Mouse (Mus musculus) spleen, embryonic (tissue): ENCODE results near the gene Zcchc14.

ENCODE experiments used
- CTCF ChIA-PET: fragments of 350-600 bp; sonication (Branson Sonifier 250); formaldehyde crosslinking; loops from one replicate; lab custom pipeline; 2022; lab: Charles Lee

Zcchc14 gene

DNA sequence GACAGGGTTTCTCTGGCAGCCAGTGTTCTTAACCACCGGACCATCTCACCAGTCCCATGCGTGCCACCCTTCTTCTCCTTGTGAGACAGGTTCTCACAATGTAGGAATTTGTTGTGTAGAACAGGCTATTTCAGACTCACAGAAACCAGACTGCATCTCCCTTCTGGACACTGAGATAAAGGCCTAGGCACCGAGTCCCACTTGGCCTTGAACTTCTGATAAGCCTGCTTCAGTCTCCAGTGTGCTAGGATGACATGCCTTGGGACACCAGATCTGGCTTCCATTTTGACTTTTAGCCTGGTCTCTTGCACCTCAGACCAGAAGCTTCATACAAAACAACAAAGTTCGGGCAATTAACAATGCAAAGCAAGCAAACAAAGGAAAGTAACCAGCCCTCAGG, 64.0 kb downstream of the Zcchc14 start:
- CTCF ChIA-PET, result no interaction called here

- CTCF ChIA-PET, result interaction anchor here (0.5 kb wide), 1 partner anchor 1615 kb away, joined by 3 read pairs; no protein-coding TSS in a partner anchor
Observed at GRCm38 (mm10) chr8:121585159-121585825, 67.4 kb downstream of the Zcchc14 start.

- CTCF ChIA-PET, result interaction anchor here (0.5 kb wide), 1 partner anchor 342 kb away, joined by 4 read pairs; no protein-coding TSS in a partner anchor
Observed at GRCm38 (mm10) chr8:121584730-121585129, 68.0 kb downstream of the Zcchc14 start.

- CTCF ChIA-PET, result no interaction called here
Observed at GRCm38 (mm10) chr8:121583653-121584052, 69.0 kb downstream of the Zcchc14 start.

DNA sequence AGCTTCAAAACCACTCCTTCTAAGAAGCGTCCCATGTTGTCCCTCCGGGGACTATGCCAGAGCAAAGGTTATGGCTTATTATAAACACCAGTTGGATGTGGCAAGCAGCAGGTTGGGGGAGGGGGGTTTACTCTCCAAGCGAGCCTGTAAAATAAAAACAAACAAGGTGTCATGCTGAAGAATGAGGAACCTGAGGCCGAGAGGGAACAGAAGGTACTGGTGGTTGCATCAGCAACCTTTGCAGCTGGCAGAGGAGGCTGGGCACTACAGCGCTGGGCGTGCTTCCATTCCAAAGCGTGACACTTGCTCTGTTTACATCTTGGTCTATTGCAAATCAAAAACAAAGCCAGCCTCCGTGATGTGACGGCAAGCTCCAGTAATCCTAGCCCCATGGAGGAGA, 72.2 kb downstream of the Zcchc14 start:
- CTCF ChIA-PET, result interaction anchor here (1.0 to 1.1 kb wide), 2 partner anchors 10 to 14 kb away, joined by 3 to 9 read pairs; no protein-coding TSS in a partner anchor

- CTCF ChIA-PET, result interaction anchor here (1.1 kb wide), 1 partner anchor 12 kb away, joined by 3 read pairs; the partner anchor contains the start of gene Map1lc3b
Observed at GRCm38 (mm10) chr8:121578676-121579451, 73.8 kb downstream of the Zcchc14 start, which contains the start of gene Fbxo31. Gene Fbxo31, minus strand, starts transcription at chr8:121578806.

DNA sequence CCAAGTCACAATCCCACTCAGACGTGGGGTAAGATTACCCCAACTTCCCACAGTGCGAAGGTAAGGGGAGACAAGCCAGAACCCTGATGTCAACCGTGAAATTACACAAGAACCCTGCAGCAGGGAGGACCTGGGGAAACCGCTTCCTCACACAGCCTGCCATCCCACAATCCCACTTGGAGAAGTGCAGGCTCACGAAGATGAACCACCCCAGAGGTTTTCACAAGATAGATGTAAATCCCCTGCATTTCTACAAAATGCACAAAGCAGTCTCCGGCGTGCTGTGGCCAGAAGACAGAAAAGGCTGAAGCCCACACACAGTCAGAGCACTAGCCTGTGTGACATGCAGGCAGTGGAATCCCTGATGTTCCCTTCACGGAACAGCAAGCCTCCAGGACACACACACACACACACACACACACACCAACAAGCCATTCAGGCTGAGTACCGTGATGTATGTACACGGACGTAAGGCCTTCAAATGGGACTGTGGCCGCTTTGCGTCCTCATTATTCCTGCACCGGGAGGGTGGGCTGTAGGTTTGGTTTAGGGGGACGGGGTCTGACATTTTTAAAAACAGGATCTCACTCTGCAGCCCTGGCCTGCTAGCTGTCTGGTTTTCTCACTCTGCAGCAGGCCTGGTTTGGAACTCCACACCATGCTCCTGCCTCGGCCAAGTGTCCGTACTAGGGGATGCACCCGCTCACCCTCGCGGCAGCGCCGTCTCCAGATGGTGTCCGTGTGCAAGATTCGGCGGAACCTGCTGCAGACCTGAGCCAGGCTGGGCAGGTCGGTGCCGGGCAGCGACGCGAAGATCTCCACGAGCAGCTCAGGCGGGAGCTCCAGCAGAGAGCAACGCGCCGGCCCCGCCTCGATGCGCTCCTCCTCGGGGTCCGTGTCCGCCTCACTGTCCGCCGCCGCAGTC, 74.7 kb downstream of the Zcchc14 start:
- CTCF ChIA-PET, result interaction anchor here (0.6 to 1.1 kb wide), 2 partner anchors 13 to 38 kb away, joined by 3 to 4 read pairs; partner anchors contain the start of gene Map1lc3b

GRCm38 (mm10) chr8:121575661-121576060, 77.0 kb downstream of the Zcchc14 start:
- CTCF ChIA-PET, result no interaction called here

DNA sequence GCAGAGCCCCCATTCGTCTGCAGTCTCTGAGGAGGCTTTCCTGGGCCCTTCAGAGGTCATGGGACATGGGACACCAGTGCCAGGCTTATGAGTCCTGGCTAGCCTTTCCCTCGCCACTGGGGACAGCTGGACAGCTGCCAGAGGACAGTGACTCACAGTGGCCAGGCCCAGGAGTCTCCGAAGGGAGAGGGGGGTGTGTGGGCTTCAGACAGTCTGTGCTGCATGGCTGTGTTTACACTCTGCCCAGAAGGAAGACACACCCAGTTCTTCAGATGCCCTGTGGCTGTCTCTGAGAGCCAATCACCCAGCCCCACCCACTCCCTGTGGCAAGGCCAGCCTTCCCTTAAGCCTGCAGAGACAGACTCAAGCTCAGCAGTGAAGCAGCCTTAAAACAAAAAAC, 79.4 kb downstream of the Zcchc14 start:
- CTCF ChIA-PET, result no interaction called here

GRCm38 (mm10) chr8:121572121-121572520, 80.6 kb downstream of the Zcchc14 start:
- CTCF ChIA-PET, result no interaction called here

GRCm38 (mm10) chr8:121570801-121571200, 81.9 kb downstream of the Zcchc14 start:
- CTCF ChIA-PET, result no interaction called here

DNA sequence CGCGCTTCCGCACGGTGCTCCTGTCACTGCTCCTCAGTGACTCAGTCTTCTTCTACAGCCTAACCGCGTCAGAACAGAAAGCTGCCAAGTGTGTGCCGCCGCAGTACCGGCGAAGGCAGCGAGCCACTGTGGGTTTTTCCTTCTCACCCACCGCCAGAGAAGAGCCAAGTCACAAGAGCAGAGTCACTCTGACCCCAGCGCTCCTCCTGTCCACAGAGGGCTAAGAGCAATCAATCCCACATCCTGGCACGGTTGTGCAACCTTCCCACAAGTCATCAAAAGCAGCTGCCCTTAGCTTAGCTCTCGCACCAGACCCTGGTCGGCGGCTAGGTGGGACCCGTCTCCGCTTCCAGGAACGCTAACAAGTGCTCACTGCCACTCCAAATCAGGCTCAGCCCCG, 82.4 kb downstream of the Zcchc14 start:
- CTCF ChIA-PET, result no interaction called here

- CTCF ChIA-PET, result no interaction called here
Observed at GRCm38 (mm10) chr8:121568321-121568720, 84.4 kb downstream of the Zcchc14 start.

GRCm38 (mm10) chr8:121563701-121564100, 89.0 kb downstream of the Zcchc14 start:
- CTCF ChIA-PET, result no interaction called here

DNA sequence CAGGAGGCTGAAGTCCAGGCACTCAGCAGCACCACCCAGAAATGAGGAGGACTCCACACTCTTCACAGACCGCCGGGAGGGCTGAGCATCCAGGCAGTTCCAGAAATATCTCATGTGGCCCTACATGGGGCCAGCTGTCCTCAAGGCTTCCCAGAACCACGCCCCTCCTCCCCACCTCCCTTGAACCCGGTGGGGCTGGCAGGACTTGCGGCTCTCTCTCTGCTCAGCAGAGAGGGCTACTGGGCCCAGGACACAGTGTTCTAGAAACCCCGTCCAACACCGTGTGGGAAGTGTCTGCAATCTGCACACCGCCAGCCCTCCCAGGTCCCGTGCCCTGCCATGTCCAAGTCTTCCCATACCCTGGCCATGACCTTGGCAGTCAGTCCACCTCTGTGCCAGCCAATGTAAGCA, 89.8 kb downstream of the Zcchc14 start:
- CTCF ChIA-PET, result no interaction called here

- CTCF ChIA-PET, result no interaction called here
Observed at GRCm38 (mm10) chr8:121561636-121562345, 90.9 kb downstream of the Zcchc14 start.

DNA sequence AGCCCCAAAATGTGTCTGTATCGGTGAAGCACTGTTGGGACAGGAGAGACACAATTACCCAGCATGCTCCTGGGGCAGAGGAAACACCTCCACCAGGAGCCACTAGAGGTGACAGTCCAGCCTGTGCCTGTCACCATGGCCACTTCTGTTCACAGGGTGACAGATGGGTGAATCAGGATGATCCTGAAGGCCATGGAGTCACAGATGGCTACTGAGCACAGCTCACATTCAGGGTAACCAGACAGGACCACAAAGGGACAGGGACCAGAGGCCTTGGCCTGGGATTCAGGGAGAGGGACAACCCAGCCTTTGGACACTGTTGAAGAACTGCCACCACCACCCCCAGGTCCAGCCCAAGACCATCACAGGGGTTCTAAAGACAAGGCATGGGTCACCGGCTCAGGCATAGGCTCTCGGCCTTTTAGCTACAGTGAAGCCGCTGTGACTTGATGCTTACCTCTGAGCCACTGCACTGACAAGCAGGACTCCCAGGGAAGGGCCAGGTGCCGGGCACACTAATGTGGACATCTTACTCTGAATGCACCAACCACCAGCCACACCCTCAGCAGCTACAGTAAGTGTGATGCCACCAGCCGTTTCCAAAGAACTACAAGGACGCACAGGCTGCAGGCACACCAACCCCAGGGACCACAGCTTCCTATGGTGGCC, 92.1 kb downstream of the Zcchc14 start:
- CTCF ChIA-PET, result no interaction called here

DNA sequence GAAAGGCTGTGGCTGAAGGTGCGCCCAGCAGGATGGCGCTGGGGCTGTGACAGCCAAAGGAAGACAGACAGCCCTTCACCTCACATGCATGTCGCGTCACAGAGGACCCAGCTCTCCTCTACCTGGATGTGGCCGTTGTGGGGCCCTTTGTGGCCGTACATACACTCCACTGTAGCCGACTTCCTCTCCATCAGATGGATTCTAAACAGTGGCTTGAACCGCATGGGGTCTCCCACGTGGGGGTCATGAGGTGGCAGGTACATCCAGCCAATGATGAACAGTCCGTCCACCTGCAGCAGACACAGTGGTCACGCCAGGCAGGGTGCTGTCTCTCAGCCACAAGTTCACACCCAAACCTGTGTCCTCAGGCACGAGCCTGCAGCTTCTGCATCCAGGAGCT, 92.9 kb downstream of the Zcchc14 start:
- CTCF ChIA-PET, result no interaction called here

GRCm38 (mm10) chr8:121558538-121558937, 94.2 kb downstream of the Zcchc14 start:
- CTCF ChIA-PET, result no interaction called here

DNA sequence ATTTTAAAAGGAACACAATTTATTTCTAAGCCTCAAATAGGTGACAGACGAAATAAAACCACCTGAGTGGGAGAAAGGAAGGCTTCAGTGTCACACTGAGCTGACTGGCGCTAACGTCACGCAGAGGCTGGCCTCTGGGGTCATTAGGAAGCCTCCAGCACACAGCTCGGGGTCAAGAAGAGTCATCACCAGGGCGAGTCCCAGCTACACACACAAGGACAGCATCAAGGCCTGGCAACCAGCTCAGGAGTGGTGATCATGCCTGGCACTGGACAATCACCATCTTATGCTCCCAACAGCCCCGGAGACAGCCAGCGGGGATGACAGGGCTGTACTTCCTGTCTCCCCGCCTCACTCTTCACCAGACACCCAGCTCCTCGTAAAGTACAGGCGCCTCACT, 95.0 kb downstream of the Zcchc14 start:
- CTCF ChIA-PET, result no interaction called here
